Mouse (Mus musculus) cerebellum, adult 11-12 months (tissue): ENCODE data around the gene Epm2aip1.

Experiments
- DNase-seq: peaks from one replicate; pipeline ENCODE4 v3.0.0; 2022

The Epm2aip1 gene

DNA sequence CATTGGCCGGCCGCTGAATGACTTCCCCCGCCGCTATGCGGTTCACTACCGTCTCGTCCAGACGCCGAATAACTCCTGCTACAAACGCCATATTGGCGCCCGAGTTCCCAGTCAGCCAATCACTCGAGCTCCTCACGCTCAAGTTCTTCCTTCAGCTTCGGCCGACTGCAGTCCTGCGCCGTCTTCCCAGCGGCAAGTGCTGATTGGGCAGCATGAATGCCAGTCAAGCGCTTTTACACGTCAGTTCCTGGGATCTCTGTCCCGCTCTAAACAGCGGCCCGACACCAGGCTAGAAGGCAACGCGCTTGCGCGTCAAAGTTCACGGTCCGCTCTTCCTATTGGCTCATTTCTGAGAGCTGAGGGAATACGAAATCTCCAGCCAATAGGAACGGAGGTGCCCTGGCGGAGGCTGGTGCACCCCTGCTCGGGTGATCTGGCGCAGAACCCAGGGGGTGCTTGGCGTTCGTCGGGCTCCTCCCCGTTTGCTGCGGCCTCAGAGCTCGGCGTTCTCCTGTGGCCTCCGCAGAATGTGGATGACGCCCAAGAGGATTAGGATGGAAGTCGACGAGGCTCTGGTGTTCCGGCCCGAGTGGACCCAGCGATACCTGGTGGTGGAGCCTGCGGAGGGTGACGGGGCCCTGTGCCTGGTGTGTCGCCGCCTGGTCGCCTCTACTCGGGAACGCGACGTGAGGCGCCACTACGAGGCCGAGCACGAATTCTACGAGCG lies at the start of gene Epm2aip1, which contains the start of gene Mlh1:
Gene Epm2aip1 (plus strand): TSS at position 496 of the 727 bp plus-strand sequence.
Gene Mlh1 (minus strand): TSS at position 358 of the 727 bp plus-strand sequence.
- peak; percentile 99 for DNase-seq

GRCm38 (mm10) chr9:111223406-111223805 lies 48.3 kb upstream of the Epm2aip1 start:
- DNase-seq: no peak

DNA sequence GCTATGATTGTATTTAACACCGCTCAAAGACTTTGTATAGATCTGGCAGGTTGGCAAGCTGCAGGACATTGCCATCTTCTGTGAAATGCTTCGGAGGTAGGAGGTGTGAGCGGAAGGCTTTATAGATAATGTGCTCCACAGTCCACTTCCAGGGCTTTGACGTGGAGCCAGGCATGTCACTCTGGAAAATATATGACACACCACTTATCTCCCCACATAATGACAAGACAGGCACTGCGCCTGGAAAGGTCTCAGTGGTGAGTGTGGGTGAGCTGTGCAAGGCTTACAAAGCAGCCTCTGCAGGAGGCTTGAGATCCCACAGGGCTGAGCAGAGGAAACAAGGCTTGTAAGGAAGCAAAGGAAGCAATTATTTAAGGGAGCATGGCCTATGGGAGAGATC lies 43.3 kb upstream of the Epm2aip1 start:
- DNase-seq: no peak

DNA sequence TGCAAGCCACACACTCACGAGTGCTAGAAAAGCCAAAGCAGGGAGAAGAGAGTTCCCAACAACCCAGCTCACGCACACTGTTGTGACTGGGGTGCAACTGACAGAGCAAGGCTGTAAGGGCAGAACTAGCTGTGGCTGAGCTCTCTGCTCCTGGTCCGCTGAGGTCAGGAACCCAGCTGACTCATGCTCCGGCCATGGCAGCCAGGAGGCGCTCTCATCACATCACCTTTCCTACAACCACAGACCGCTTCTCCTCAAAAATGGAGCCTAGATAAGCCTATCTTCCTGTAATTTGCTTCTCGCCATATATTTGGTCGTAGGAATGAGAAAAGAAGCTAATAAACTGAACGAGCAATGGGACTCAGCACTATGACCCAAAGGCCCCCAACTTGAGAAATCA lies 37.0 kb upstream of the Epm2aip1 start:
- no peak for DNase-seq

DNA sequence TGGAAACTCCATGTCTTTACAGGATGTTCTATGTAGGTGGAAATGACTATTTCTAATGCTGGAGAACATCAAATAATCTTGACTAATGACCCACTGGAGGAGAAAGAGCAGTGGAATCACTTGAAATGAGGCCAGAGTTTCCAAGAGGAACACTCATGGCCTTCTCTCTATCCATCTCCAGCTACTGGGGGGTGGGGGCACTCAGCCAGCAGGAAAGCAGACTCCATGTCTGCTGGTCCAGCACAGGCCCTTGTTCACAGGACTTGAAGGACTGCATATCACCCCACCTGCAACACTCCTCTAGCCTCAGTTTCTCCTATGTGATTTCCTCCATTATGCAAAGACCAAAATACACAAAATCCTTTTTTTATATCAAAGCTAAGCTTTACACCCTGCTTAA lies 34.0 kb upstream of the Epm2aip1 start:
- no peak for DNase-seq

DNA sequence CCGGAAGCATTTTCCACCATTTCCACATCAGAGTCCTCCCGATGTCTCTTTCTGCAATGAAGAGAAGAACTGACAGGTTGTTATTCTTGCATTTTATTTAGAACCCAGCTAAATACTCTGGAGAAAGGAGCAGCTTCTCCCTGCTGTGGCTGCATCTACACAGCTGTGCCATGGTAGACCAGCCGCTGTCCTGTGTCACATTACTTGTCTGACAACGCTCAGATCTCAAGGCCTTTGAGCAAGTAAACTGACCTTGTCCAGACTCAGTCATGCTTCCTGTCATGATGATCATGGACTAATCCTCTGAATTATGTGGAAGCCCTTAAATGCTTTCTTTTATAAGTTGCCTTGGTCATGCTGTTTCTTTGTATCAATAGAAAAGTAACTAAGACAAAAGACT lies 31.9 kb upstream of the Epm2aip1 start:
- no peak for DNase-seq

GRCm38 (mm10) chr9:111243384-111243783 lies 28.3 kb upstream of the Epm2aip1 start:
- DNase-seq: no peak

DNA sequence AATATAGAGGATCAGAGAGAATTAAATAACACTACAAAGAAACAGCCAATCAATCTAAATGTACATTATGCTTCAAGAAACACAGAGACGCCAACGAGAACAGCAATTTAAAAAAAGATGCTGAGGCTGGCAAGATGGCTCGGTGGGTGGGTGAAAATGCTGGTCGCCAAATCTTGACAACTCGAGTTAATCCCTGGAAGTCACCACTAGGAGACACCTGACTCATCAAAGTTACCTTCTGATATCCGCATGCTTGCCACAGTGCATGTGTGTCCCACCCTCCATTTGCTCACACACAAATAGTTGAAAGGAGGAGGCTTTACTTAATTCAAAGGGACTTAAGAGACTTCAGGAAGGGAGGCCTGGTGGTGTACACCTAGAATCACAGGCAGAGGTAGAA lies 26.2 kb upstream of the Epm2aip1 start:
- no peak for DNase-seq

DNA sequence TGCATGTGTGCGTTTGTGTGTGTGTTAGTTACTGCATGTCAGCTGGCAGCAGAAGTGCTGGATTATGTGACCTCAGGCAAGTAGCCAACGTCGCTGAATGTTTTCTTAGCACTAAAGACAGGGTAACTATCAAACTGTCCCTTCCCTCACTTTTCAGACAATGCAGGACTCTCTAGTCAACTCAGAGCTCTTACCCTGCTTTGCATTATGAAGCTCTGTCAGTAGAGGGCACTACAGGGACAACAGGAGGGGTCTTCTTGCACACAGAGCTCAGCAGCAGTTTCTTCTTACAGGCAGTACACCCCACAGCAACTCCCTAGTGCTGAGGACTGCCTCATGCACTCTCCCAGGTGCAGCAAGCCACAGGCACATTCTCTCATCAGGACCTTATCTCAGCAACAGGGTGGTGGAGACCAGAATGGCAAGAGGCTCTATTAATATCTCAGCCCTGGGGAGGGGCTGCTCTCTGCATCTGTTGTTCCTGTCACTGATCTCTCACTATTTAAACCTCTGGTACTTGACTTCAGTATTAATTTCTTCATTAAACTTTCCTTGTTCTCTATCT lies 24.0 kb upstream of the Epm2aip1 start:
- no peak for DNase-seq

DNA sequence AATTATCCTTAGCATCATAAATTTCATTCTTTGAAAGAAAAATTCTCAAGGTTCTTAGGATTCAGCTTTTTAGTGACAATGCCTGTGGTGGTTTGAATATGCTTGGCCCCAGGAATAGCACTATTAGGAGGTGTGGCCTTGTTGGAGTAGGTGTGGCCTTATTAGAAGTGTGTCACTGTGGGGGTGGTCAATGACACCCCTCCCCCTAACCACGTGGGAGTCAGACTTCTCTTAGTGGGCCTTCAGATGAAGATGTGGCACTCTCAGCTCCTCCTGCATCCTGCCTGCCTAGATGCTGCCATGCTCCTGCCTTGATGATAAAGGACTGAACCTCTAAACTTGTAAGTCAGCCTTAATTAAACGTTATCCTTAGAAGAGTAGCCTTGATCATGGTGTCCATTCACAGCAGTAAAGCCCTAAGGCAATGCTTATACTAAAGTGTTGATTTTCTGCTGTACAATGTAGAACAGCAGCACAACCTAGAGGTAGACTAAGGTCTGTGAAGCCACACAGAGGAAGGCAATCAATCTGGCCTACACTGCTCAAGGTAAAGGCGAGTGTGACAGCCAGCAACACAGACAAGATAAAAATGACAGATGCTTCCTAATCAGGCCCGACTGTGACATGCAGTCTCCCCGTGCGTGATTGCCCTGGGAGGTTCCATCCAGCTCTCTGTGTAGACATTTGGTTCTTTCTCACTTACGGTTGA lies 19.4 kb upstream of the Epm2aip1 start:
- no peak for DNase-seq

GRCm38 (mm10) chr9:111260360-111260985 lies 11.3 kb upstream of the Epm2aip1 start:
- peak; percentile 12 for DNase-seq

- no peak for DNase-seq
Measured at GRCm38 (mm10) chr9:111261356-111261755, 10.4 kb upstream of the Epm2aip1 start.

DNA sequence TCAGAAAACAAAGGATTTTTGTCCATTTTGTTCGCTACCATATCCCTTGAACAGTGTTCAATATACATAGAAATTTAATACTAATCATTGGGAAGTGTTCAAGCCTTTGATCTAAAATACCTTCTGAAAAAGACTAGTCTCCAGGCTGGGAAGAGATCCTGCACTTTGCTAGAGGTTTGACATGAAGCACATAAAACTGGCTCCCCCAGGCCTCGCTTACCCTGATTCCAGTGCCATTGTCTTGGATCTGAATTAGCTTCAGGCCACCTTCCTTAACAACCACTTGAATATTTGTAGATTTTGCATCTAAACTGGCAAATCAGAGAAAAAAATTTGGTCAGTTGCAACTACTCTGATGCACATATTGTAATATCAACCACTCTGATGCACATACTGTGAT lies 3.7 kb upstream of the Epm2aip1 start:
- DNase-seq: no peak

DNA sequence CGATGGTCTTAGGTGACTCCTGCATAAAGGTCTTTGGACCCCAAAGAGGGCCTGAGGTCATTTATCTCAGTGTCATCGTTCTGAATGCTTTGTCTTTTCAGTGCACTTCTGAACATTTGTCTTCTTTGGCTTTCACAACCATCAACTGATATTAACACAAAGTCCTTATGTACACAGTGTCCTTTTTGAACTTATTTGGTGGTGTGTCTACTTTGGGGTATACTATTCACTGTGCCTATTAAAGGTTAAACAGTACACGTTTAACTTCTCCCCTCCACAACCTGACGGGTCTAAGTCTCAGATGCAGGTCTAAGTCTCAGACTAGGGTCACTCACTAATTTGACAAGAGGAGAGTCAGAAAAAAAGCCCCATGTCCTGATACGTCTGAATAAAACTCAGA lies 1.1 kb upstream of the Epm2aip1 start:
- DNase-seq: no peak

GRCm38 (mm10) chr9:111271056-111271433 lies 684 bp upstream of the Epm2aip1 start:
- DNase-seq: no peak

DNA sequence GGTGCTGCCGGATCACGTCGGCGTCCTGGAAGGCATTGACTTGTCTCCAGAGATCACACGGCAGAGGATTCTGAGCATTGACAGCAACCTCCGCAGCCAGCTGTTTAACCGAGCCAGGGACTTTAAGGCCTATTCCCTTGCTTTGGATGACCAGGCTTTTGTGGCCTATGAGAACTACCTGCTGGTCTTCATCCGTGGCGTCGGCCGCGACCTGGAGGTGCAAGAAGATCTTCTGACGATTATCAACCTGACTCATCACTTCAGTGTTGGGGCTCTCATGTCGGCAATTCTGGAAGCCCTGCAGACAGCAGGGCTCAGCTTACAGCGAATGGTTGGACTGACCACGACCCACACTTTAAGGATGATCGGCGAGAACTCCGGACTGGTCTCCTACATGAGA lies 627 bp downstream of the Epm2aip1 start:
- no peak for DNase-seq

- DNase-seq: no peak
Measured at GRCm38 (mm10) chr9:111272996-111273785, 1.5 kb downstream of the Epm2aip1 start.

- no peak for DNase-seq
Measured at GRCm38 (mm10) chr9:111273958-111274357, 2.2 kb downstream of the Epm2aip1 start.

- DNase-seq: peak; percentile 10
Measured at GRCm38 (mm10) chr9:111275156-111275555, 3.4 kb downstream of the Epm2aip1 start.

GRCm38 (mm10) chr9:111285061-111285460 lies 13.3 kb downstream of the Epm2aip1 start:
- DNase-seq: no peak

- DNase-seq: no peak
Measured at GRCm38 (mm10) chr9:111285676-111286075, 13.9 kb downstream of the Epm2aip1 start.

GRCm38 (mm10) chr9:111286468-111286867 lies 14.7 kb downstream of the Epm2aip1 start:
- no peak for DNase-seq

GRCm38 (mm10) chr9:111287956-111288355 lies 16.2 kb downstream of the Epm2aip1 start:
- DNase-seq: no peak
